Mouse (Mus musculus) CH12.LX (cell line): ENCODE data around the gene Amhr2.

Experiments
- MAFK ChIP-seq: IDR thresholded peaks from 2 replicates; pipeline ENCODE4 v1.6.1; 2011; ENCODE audit warnings: low read length, improper control_type of control experiment; ENCODE audit not compliant: insufficient replicate concordance
- MAX ChIP-seq: IDR thresholded peaks from 2 replicates; pipeline ENCODE4 v1.6.1; 2011; ENCODE audit warnings: low read length, improper control_type of control experiment
- ZNF384 ChIP-seq: IDR thresholded peaks from 2 replicates; pipeline ENCODE4 v1.6.1; 2012; ENCODE audit warnings: low read depth, low read length, improper control_type of control experiment, inconsistent platforms

DNA sequence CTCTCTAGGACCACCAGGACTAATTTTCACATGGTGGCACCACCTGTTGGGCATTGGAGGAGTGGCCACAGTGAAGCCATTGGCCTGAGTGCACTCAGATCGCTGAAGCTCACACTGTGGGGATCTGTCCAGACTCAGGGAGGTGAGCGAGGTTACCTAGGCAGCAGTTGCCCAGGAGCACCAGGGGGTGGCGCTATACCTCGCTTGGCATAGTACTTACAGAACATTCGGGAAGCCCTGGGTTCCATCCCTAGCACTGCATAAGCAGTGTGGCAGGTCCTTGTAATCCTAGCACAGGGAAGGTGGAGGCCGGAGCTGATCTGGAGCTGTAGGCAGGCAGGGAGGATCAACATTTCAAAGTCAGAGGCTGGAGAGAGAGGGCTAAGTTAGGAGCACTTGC lies 10.8 kb downstream of the Amhr2 start:
- TF ChIP-seq ZNF384: no peak
- no peak for TF ChIP-seq MAX
- TF ChIP-seq MAFK: no peak
